Mouse (Mus musculus) inflammation-experienced regulatory T-cells, adult 16 weeks (primary cell): ENCODE data around the gene Ssxb3. TPM values are rescaled to one million over a fixed set of nuclear protein-coding genes. Genes with fewer than 3 reads are reported as not detected.

Source experiments
- polyA plus RNA-seq: library from polyadenylated mRNA; unstranded; fragments of 100-300 nt; shearing (Covaris generic); gene quantifications from one replicate; pipeline ENCODE4 v1.2.1, GENCODE M21; 2017

Ssxb3 gene
- polyA plus RNA-seq: not detected

DNA sequence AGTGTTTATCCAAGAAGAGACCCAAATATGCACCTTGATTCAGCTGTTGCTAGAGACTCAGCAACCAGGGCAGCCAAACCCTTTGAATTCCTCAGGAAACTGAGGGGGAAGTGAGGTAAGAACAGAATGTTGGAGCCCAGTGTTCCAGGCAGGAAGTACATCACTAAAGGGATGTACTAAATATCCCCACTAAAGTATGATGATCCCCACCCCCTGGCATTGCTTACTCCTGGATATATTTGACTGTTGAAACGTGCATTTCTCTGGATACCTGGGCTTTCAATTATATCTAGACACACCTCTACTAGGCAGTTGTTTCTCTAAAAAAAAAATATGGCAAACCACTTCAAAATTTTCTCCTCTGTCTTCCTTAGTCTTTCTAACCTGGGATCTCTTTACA lies at the start of gene Ssxb3:
Gene Ssxb3, minus strand, starts transcription at position 101 of the 400 bp plus-strand sequence.

DNA sequence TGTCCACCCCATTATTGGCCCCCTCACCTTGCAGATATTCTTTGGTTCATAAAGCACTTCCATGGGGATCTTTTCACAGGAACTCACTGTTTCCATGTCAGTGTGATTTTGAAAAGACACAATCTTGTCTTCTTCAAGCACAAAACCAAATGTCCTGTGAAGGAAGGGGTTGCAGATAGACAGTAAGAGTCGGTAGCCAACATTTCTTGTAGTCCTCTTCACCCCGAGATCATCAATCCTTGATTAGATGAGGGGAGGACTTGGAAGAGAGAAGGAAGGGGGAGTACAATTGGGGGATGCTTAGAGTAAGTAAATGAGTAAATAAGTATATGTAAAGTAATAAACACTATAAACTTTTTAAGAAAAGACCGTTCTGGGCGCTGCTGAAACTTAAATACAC lies 43.5 kb downstream of the Ssxb3 start, which contains the start of gene Ssxb6:
Gene Ssxb6, minus strand, starts transcription at position 101 of the 400 bp plus-strand sequence.

Other genes starting within 250 kb of the Ssxb3 start
- not detected for gene Ssxb9, start 224.8 kb downstream of the Ssxb3 start, polyA plus RNA-seq
- gene Ssxb1, start 178.5 kb downstream of the Ssxb3 start, polyA plus RNA-seq: not detected
- not detected for gene Ssxb2, start 130.1 kb downstream of the Ssxb3 start, polyA plus RNA-seq
- not detected for gene Gm14459, start 66.9 kb downstream of the Ssxb3 start, polyA plus RNA-seq
- not detected for gene Ssxb6, start 43.6 kb downstream of the Ssxb3 start, polyA plus RNA-seq
- not detected for gene Ssxb8, start 99.0 kb upstream of the Ssxb3 start, polyA plus RNA-seq
- gene Ssx9, start 156.6 kb upstream of the Ssxb3 start, polyA plus RNA-seq: not detected
- not detected for gene Ssxb5, start 211.9 kb upstream of the Ssxb3 start, polyA plus RNA-seq